Mouse (Mus musculus) adrenal gland, postnatal 25 days (tissue): Measurements from ENCODE around the gene Zbtb7b. TPM values are rescaled to one million over a fixed set of nuclear protein-coding genes. Genes with fewer than 3 reads are reported as not detected.

Experiments
- DNase-seq: peaks from one replicate; pipeline ENCODE4 v3.0.0; 2021; ENCODE audit warnings: mixed read lengths
- total RNA-seq: library from RNA; stranded (reverse); gene quantifications from 2 replicates; pipeline ENCODE4 v1.2.3, GENCODE M21; 2021

Gene Zbtb7b
- total RNA-seq, 1 experiment from 2014 or later: 98.2 TPM

GRCm38 (mm10) chr3:89365486-89366414 is 28.8 kb downstream of the Zbtb7b start:
- DNase-seq: no peak

GRCm38 (mm10) chr3:89365153-89365485 is 29.5 kb downstream of the Zbtb7b start, which contains the start of gene Dcst1:
Gene Dcst1 (minus strand): TSS chr3:89365253.
- no peak for DNase-seq

- no peak for DNase-seq
These were observed 29.9 kb downstream of the Zbtb7b start for GRCm38 (mm10) chr3:89364631-89365030.

- DNase-seq: no peak
These were observed 32.9 kb downstream of the Zbtb7b start, which contains the start of gene Dcst2 for GRCm38 (mm10) chr3:89361675-89362074. Gene Dcst2 (plus strand): TSS chr3:89361975.

- DNase-seq: no peak
These were observed 34.3 kb downstream of the Zbtb7b start for GRCm38 (mm10) chr3:89360237-89360636.

- DNase-seq: no peak
These were observed 34.9 kb downstream of the Zbtb7b start for GRCm38 (mm10) chr3:89359630-89360029.

- no peak for DNase-seq
These were observed 38.5 kb downstream of the Zbtb7b start for GRCm38 (mm10) chr3:89356029-89356428.

GRCm38 (mm10) chr3:89355512-89355902 is 39.1 kb downstream of the Zbtb7b start:
- no peak for DNase-seq

GRCm38 (mm10) chr3:89354816-89355511 is 39.6 kb downstream of the Zbtb7b start:
- DNase-seq: peak; percentile 90

GRCm38 (mm10) chr3:89351271-89351670 is 43.3 kb downstream of the Zbtb7b start:
- DNase-seq: no peak

GRCm38 (mm10) chr3:89349869-89350501 is 44.6 kb downstream of the Zbtb7b start, which contains the start of gene Adam15:
Gene Adam15 (minus strand): TSS chr3:89349996.
- peak; percentile 94 for DNase-seq

GRCm38 (mm10) chr3:89348911-89349868 is 45.4 kb downstream of the Zbtb7b start:
- DNase-seq: peak; percentile 54

- DNase-seq: no peak
These were observed 46.7 kb downstream of the Zbtb7b start for GRCm38 (mm10) chr3:89347916-89348315.

- no peak for DNase-seq
These were observed 47.6 kb downstream of the Zbtb7b start for GRCm38 (mm10) chr3:89346815-89347540.

- DNase-seq: no peak
These were observed 51.3 kb downstream of the Zbtb7b start for GRCm38 (mm10) chr3:89343279-89343678.

- DNase-seq: no peak
These were observed 52.8 kb downstream of the Zbtb7b start for GRCm38 (mm10) chr3:89341794-89342193.

- DNase-seq: peak; percentile 68
These were observed 54.1 kb downstream of the Zbtb7b start for GRCm38 (mm10) chr3:89340465-89340864.

GRCm38 (mm10) chr3:89339416-89339815 is 55.2 kb downstream of the Zbtb7b start:
- peak; percentile 66 for DNase-seq

- DNase-seq: peak; percentile 50
These were observed 56.6 kb downstream of the Zbtb7b start, which contains the start of gene Efna4 for GRCm38 (mm10) chr3:89337721-89338578. Gene Efna4 (minus strand): TSS chr3:89338028.
